Mouse (Mus musculus): ENCODE data around the gene Lgals2. TPM values are rescaled to one million over a fixed set of nuclear protein-coding genes. Genes with fewer than 3 reads are reported as not detected.

Gene Lgals2
- polyA plus RNA-seq, 1 experiment from 2014 or later: 6.9 TPM

Small RNA genes within 50 kb of the gene (microRNA-seq; reads per million reads assigned to microRNA genes)
- gene Mir6955 (ENCODE audit: borderline number of aligned reads): 1.8 reads per million

Other genes starting within 250 kb of the Lgals2 start
- gene Elfn2, start 136.8 kb downstream of the Lgals2 start, polyA plus RNA-seq (2014; fragmentation: Nextera tagmentation; extraction: Ambion mirVana): not detected in 2 replicates
- 12.4 and 19.2 TPM in 2 replicates for gene Mfng, start 82.1 kb downstream of the Lgals2 start, polyA plus RNA-seq (2014; fragmentation: Nextera tagmentation; extraction: Ambion mirVana)
- 2.3 and 2.7 TPM in 2 replicates for gene Card10, start 52.5 kb downstream of the Lgals2 start, polyA plus RNA-seq (2014; fragmentation: Nextera tagmentation; extraction: Ambion mirVana)
- 21.9 and 23.9 TPM in 2 replicates for gene Cdc42ep1, start 12.9 kb downstream of the Lgals2 start, polyA plus RNA-seq (2014; fragmentation: Nextera tagmentation; extraction: Ambion mirVana)
- 40.8 and 43.0 TPM in 2 replicates for gene Gga1, start 21.7 kb upstream of the Lgals2 start, polyA plus RNA-seq (2014; fragmentation: Nextera tagmentation; extraction: Ambion mirVana)
- 0.55 and 0.99 TPM in 2 replicates for gene Gm49510, start 44.1 kb upstream of the Lgals2 start, polyA plus RNA-seq (2014; fragmentation: Nextera tagmentation; extraction: Ambion mirVana)
- gene Sh3bp1, start 44.2 kb upstream of the Lgals2 start, polyA plus RNA-seq (2014; fragmentation: Nextera tagmentation; extraction: Ambion mirVana): 69.4 and 70.3 TPM in 2 replicates
- gene Pdxp, start 58.4 kb upstream of the Lgals2 start, polyA plus RNA-seq (2014; fragmentation: Nextera tagmentation; extraction: Ambion mirVana): 23.7 and 23.8 TPM in 2 replicates
- 761 and 837 TPM in 2 replicates for gene Lgals1, start 71.2 kb upstream of the Lgals2 start, polyA plus RNA-seq (2014; fragmentation: Nextera tagmentation; extraction: Ambion mirVana)
- 69.6 and 75.3 TPM in 2 replicates for gene Nol12, start 79.4 kb upstream of the Lgals2 start, polyA plus RNA-seq (2014; fragmentation: Nextera tagmentation; extraction: Ambion mirVana)
- gene Triobp, start 92.2 kb upstream of the Lgals2 start, polyA plus RNA-seq (2014; fragmentation: Nextera tagmentation; extraction: Ambion mirVana): 46.7 and 50.7 TPM in 2 replicates
- gene H1f0, start 172.9 kb upstream of the Lgals2 start, polyA plus RNA-seq (2014; fragmentation: Nextera tagmentation; extraction: Ambion mirVana): 124 and 138 TPM in 2 replicates
- 0.22 and 0.34 TPM in 2 replicates for gene Galr3, start 186.4 kb upstream of the Lgals2 start, polyA plus RNA-seq (2014; fragmentation: Nextera tagmentation; extraction: Ambion mirVana)
- gene Ankrd54, start 207.4 kb upstream of the Lgals2 start, polyA plus RNA-seq (2014; fragmentation: Nextera tagmentation; extraction: Ambion mirVana): 57.2 and 61.5 TPM in 2 replicates
- 257 and 291 TPM in 2 replicates for gene Eif3l, start 219.7 kb upstream of the Lgals2 start, polyA plus RNA-seq (2014; fragmentation: Nextera tagmentation; extraction: Ambion mirVana)